Mouse (Mus musculus) erythroblast, embryonic 14.5 days (primary cell): ENCODE data around the gene Bahcc1.

Experiments used
- GATA1 ChIP-seq: IDR thresholded peaks from 2 replicates; pipeline ENCODE4 v1.6.1; 2012; ENCODE audit warnings: low read length, inconsistent platforms, mixed read lengths
- TAL1 ChIP-seq: IDR thresholded peaks from 3 replicates; pipeline ENCODE4 v1.6.1; 2012; ENCODE audit warnings: low read length, inconsistent platforms, mixed read lengths

- TF ChIP-seq GATA1, result no peak
- no peak for TF ChIP-seq TAL1
Observed at GRCm38 (mm10) chr11:120242726-120243530, 10.2 kb downstream of the Bahcc1 start.
